Mouse (Mus musculus) stomach, postnatal 0 days (tissue): Measurements from ENCODE around the gene Ppp2r5a. TPM values are rescaled to one million over a fixed set of nuclear protein-coding genes. Genes with fewer than 3 reads are reported as not detected.

Source experiments
- ATAC-seq: fragments of 200-750 bp; cut with Nextera tagmentation; 2 replicates; pipeline ENCODE4 v1.8.0; 2017; ENCODE audit not compliant: low FRiP score, low TSS enrichment
- DNase-seq: peaks from one replicate; pipeline ENCODE4 v3.0.0-alpha.2; 2016; ENCODE audit warnings: low spot score
- H3K27ac ChIP-seq: fragments of 300-500 bp; sonication (generic); replicated peaks from 2 replicates; pipeline ENCODE4 v1.5.1; 2014; ENCODE audit warnings: mild to moderate bottlenecking, control low read depth
- H3K27me3 ChIP-seq: fragments of 300-500 bp; sonication (generic); 2 replicates; pipeline ENCODE4 v1.6.1; 2014; ENCODE audit warnings: low read length; ENCODE audit not compliant: control insufficient read depth, insufficient read depth
- H3K36me3 ChIP-seq: fragments of 300-500 bp; sonication (generic); 2 replicates; pipeline ENCODE4 v1.6.1; 2014; ENCODE audit warnings: low read length, mixed read lengths; ENCODE audit not compliant: control insufficient read depth, insufficient read depth
- H3K4me1 ChIP-seq: fragments of 300-500 bp; sonication (generic); replicated peaks from 2 replicates; pipeline ENCODE4 v1.6.1; 2014; ENCODE audit warnings: antibody characterized with exemption; ENCODE audit not compliant: control insufficient read depth, insufficient read depth
- H3K4me2 ChIP-seq: fragments of 300-500 bp; sonication (generic); replicated peaks from 2 replicates; pipeline ENCODE4 v1.6.1; 2014; ENCODE audit warnings: low read depth, mild to moderate bottlenecking, control low read depth, moderate library complexity
- H3K4me3 ChIP-seq: fragments of 300-500 bp; sonication (generic); 2 replicates; pipeline ENCODE4 v1.5.1; 2014; ENCODE audit warnings: low read depth, low read length, control low read depth
- H3K9ac ChIP-seq: fragments of 300-500 bp; sonication (generic); 2 replicates; pipeline ENCODE4 v1.6.1; 2014; ENCODE audit warnings: mild to moderate bottlenecking, low read length, control low read depth, mixed read lengths
- H3K9me3 ChIP-seq: fragments of 300-500 bp; sonication (generic); 2 replicates; pipeline ENCODE4 v1.6.1; 2016; ENCODE audit warnings: low read length; ENCODE audit not compliant: control insufficient read depth
- CTCF ChIP-seq: IDR thresholded peaks from 2 replicates; pipeline ENCODE4 v1.5.1; 2016; ENCODE audit warnings: antibody characterized with exemption, low read depth, mild to moderate bottlenecking, moderate library complexity
- EP300 ChIP-seq: optimal IDR thresholded peaks from 2 replicates; pipeline ENCODE3; 2016; ENCODE audit warnings: antibody characterized with exemption
- WGBS: fragments of 180-500 bp; shearing (Covaris S2); extraction: QIAGEN DNeasy Blood & Tissue Kit; methylation state at CpG from one replicate; pipeline ENCODE4 v1.1.7; 2014; 5-methylcytosine and 5-hydroxymethylcytosine counted together
- polyA plus RNA-seq: library from polyadenylated mRNA; unstranded; fragments of >200 nt; fragmentation: Nextera tagmentation; extraction: Ambion mirVana; gene quantifications from 2 replicates; pipeline ENCODE4 v1.2.1, GENCODE M21; 2015

Gene Ppp2r5a
- polyA plus RNA-seq, 1 experiment from 2014 or later: 28.4 TPM

- ATAC-seq (no peak), DNase-seq (no peak)
- Histone ChIP-seq H3K4me1 (no peaks in the 10 kb centered on the region), H3K36me3 (no peaks in the 10 kb centered on the region), H3K9me3 (no peaks in the 10 kb centered on the region), H3K4me3 (no peak overlapping the region), H3K27ac (no peak overlapping the region), H3K4me2 (no peak overlapping the region), H3K9ac (no peak overlapping the region), H3K27me3 (no peaks in the 10 kb centered on the region; the same call in 1 of the 2 replicates)
- no peak for TF ChIP-seq EP300
- no peak for TF ChIP-seq CTCF
- WGBS: 92% methylated on average over 8 of the region's 8 CpGs
Observed at GRCm38 (mm10) chr1:191406516-191406915, 3.4 kb upstream of the Ppp2r5a start.

- no peak overlapping the region for H3K27ac ChIP-seq
- H3K27me3 ChIP-seq: no peaks in the 10 kb centered on the region; the same call in 1 of the 2 replicates
- no peak overlapping the region for H3K9ac ChIP-seq
- no peak overlapping the region for H3K4me2 ChIP-seq
- H3K4me3 ChIP-seq: no peak overlapping the region
- ATAC-seq (no peak), DNase-seq (no peak)
- H3K4me1 ChIP-seq: no peaks in the 10 kb centered on the region
- TF ChIP-seq EP300 (no peak), CTCF (no peak)
- 72% methylated on average over 10 of the region's 10 CpGs for WGBS
- H3K36me3 ChIP-seq: no peaks in the 10 kb centered on the region
- H3K9me3 ChIP-seq: no peaks in the 10 kb centered on the region
Observed at GRCm38 (mm10) chr1:191404721-191405329, 1.8 kb upstream of the Ppp2r5a start.

- H3K36me3 ChIP-seq: no peaks in the 10 kb centered on the region
- no peak overlapping the region for H3K9ac ChIP-seq
- DNase-seq: no peak
- no peaks in the 10 kb centered on the region for H3K9me3 ChIP-seq
- no peaks in the 10 kb centered on the region for H3K4me1 ChIP-seq
- H3K4me2 ChIP-seq: no peak overlapping the region
- 50% methylated on average over 1 of the region's 1 CpGs for WGBS
- TF ChIP-seq CTCF (no peak; the same call in 1 of the 2 replicates), EP300 (no peak)
- no peak overlapping the region for H3K4me3 ChIP-seq
- H3K27me3 ChIP-seq: no peaks in the 10 kb centered on the region; the same call in 1 of the 2 replicates
- H3K27ac ChIP-seq: no peak overlapping the region
- ATAC-seq: no peak
Observed at GRCm38 (mm10) chr1:191404301-191404700, 1.2 kb upstream of the Ppp2r5a start.

GRCm38 (mm10) chr1:191402506-191402905 lies 566 bp downstream of the Ppp2r5a start:
- 47% methylated on average over 7 of the region's 7 CpGs for WGBS
- ATAC-seq: no peak
- no peak for TF ChIP-seq EP300
- TF ChIP-seq CTCF: no peak

GRCm38 (mm10) chr1:191396897-191397849 lies 5.9 kb downstream of the Ppp2r5a start:
- H3K4me3 ChIP-seq: peak overlapping the region; percentile 82
- H3K9me3 ChIP-seq: no peaks in the 10 kb centered on the region
- under 1% methylated on average over 71 of the region's 82 CpGs for WGBS
- peaks cover 4% of the 10 kb centered on the region for H3K4me1 ChIP-seq
- no peaks in the 10 kb centered on the region for H3K27me3 ChIP-seq
- DNase-seq: peak; percentile 100
- peak overlapping the region; percentile 75 for H3K4me2 ChIP-seq
- H3K27ac ChIP-seq: peak overlapping the region; percentile 98
- H3K9ac ChIP-seq: peak overlapping the region; percentile 91
- H3K36me3 ChIP-seq: no peaks in the 10 kb centered on the region
- no peak for TF ChIP-seq CTCF
- TF ChIP-seq EP300: no peak
- ATAC-seq: peak; percentile 98

More at GRCm38 (mm10) chr1:191402506-191402905, 566 bp downstream of the Ppp2r5a start:
- no peak overlapping the region for H3K4me3 ChIP-seq
- no peaks in the 10 kb centered on the region for H3K36me3 ChIP-seq
- no peak for DNase-seq
- H3K9ac ChIP-seq: no peak overlapping the region
- no peaks in the 10 kb centered on the region for H3K4me1 ChIP-seq
- no peak overlapping the region for H3K4me2 ChIP-seq
- H3K27me3 ChIP-seq: no peaks in the 10 kb centered on the region
- H3K9me3 ChIP-seq: no peaks in the 10 kb centered on the region
- H3K27ac ChIP-seq: no peak overlapping the region
